Mouse (Mus musculus): ENCODE results near the gene Zfp414.

- no peak for TF ChIP-seq CTCF (IDR thresholded peaks at IDR 0.05; ENCODE audit: insufficient read depth, low read length)
- TF ChIP-seq POLR2A (IDR thresholded peaks at IDR 0.05; ENCODE audit: borderline replicate concordance, extremely low read depth, low read depth, low read length): no peak
Observed at GRCm38 (mm10) chr17:33669681-33670080, 40.8 kb downstream of the Zfp414 start.

Measured in lung, adult 2 months (tissue).